Comparison of ENCODE assay signal across 29 mouse cellular contexts in genomic region chr13:58456547-58456946, GRCm38 (mm10). TPM values are rescaled to one million over a fixed set of nuclear protein-coding genes. Genes with fewer than 3 reads are reported as not detected.
DNase-seq lines count a peak whose midpoint lies in the region; ATAC-seq and TF ChIP-seq lines count a peak whose summit lies in the region.
"Had no signal": no experiment of that assay in that cellular context is flagged by ENCODE, and none has a peak within 500 bp of the region (broad histone marks: within the 10 kb centered on the region; RNA-seq: fewer than 3 reads in every experiment).

No protein-coding gene starts in this region.

- no peak overlapping the region for H3K4me3 ChIP-seq in lung, postnatal 0 days (ENCODE audit: low read depth, low read length)
- H3K4me3 ChIP-seq in hindbrain, embryonic 13.5 days, result no peak overlapping the region
- H3K4me3 ChIP-seq: embryonic facial prominence, embryonic 12.5 days; forebrain, embryonic 10.5 days; forebrain, embryonic 15.5 days; hindbrain, embryonic 12.5 days; left cerebral cortex, adult 2 months; limb, embryonic 12.5 days; midbrain, embryonic 13.5 days; neural tube, embryonic 13.5 days had no signal

- peaks cover 6% of the 10 kb centered on the region; the same call in 1 of the 2 replicates for H3K27me3 ChIP-seq in lung, postnatal 0 days (replicated peaks; ENCODE audit: insufficient read depth, low read length)
- H3K27me3 ChIP-seq in hindbrain, embryonic 13.5 days, result peaks cover 26% of the 10 kb centered on the region

- no peak for TF ChIP-seq CTCF in lung, postnatal 0 days (IDR thresholded peaks at IDR 0.05)

- TF ChIP-seq EP300 in lung, postnatal 0 days (IDR thresholded peaks at IDR 0.05), result peak; percentile 92

- no peak overlapping the region for H3K9ac ChIP-seq in lung, postnatal 0 days (replicated peaks; ENCODE audit: low read depth)
- no peak overlapping the region for H3K9ac ChIP-seq in hindbrain, embryonic 13.5 days
- H3K9ac ChIP-seq: embryonic facial prominence, embryonic 12.5 days; forebrain, embryonic 15.5 days; hindbrain, embryonic 12.5 days; limb, embryonic 12.5 days; midbrain, embryonic 13.5 days; neural tube, embryonic 13.5 days had no signal

- H3K4me2 ChIP-seq in lung, postnatal 0 days (replicated peaks; ENCODE audit: low read depth, low read length), result no peak overlapping the region
- H3K4me2 ChIP-seq in hindbrain, embryonic 13.5 days, result no peak overlapping the region
- H3K4me2 ChIP-seq: embryonic facial prominence, embryonic 12.5 days; forebrain, embryonic 15.5 days; heart, embryonic 11.5 days; hindbrain, embryonic 12.5 days; limb, embryonic 12.5 days; midbrain, embryonic 13.5 days; neural tube, embryonic 13.5 days had no signal

- 36% methylated on average over 10 of the region's 10 CpGs for WGBS in lung, postnatal 0 days
- WGBS in hindbrain, embryonic 13.5 days, result 37% methylated on average over 10 of the region's 10 CpGs

- no peaks in the 10 kb centered on the region for H3K36me3 ChIP-seq in lung, postnatal 0 days (ENCODE audit: insufficient read depth, low read length)
- H3K36me3 ChIP-seq in hindbrain, embryonic 13.5 days, result no peaks in the 10 kb centered on the region
- H3K36me3 ChIP-seq: embryonic facial prominence, embryonic 12.5 days; forebrain, embryonic 10.5 days; forebrain, embryonic 15.5 days; hindbrain, embryonic 12.5 days; limb, embryonic 12.5 days; midbrain, embryonic 13.5 days; neural tube, embryonic 13.5 days had no signal

- peak overlapping the region; percentile 16; the same call in 1 of the 2 replicates for H3K27ac ChIP-seq in lung, postnatal 0 days (ENCODE audit: low read length)
- H3K27ac ChIP-seq in hindbrain, embryonic 13.5 days, result no peak overlapping the region
- H3K27ac ChIP-seq: embryonic facial prominence, embryonic 12.5 days; forebrain, embryonic 10.5 days; forebrain, embryonic 15.5 days; hindbrain, embryonic 12.5 days; left cerebral cortex, adult 2 months; limb, embryonic 12.5 days; macrophage; midbrain, embryonic 13.5 days; neural tube, embryonic 13.5 days had no signal

- DNase-seq in lung, postnatal 0 days (ENCODE audit: low spot score), result peak; percentile 54
- no peak for DNase-seq in lung, postnatal 4 days
- peak; percentile 76 for DNase-seq in ZHBTc4 (ENCODE audit: low read depth, low spot score)
- peak; percentile 42 to 43 for DNase-seq in layer of hippocampus, postnatal 36 days
- no peak for DNase-seq in adrenal gland, adult (ENCODE audit: inconsistent age in 2 of 2, low spot score in 1 of 2)
- DNase-seq in retina, embryonic 14.5 days (ENCODE audit: low spot score), result no peak
- DNase-seq: adrenal gland, adult 8-10 months; cerebellum, adult 9-11 months; embryo, embryonic 11 days; gastrocnemius, postnatal 36 days; heart, adult 18-20 months; heart, postnatal 36 days; kidney, adult 8-10 months; kidney, postnatal 10 days; thymus, postnatal 14 days had no signal

- peak; percentile 83 for ATAC-seq in lung, postnatal 0 days
- no peak for ATAC-seq in hindbrain, embryonic 13.5 days (ENCODE audit: low FRiP score)
- ATAC-seq: activated CD4-positive, CD25-positive, alpha-beta regulatory T cell, adult 4 months; forebrain, embryonic 15.5 days; intestine, embryonic 16.5 days; midbrain, embryonic 13.5 days; Patski had no signal

- H3K9me3 ChIP-seq in lung, postnatal 0 days (ENCODE audit: low read length), result no peaks in the 10 kb centered on the region
- H3K9me3 ChIP-seq in hindbrain, embryonic 13.5 days, result no peaks in the 10 kb centered on the region
- H3K9me3 ChIP-seq: embryonic facial prominence, embryonic 12.5 days; forebrain, embryonic 10.5 days; forebrain, embryonic 15.5 days; hindbrain, embryonic 12.5 days; limb, embryonic 12.5 days; midbrain, embryonic 13.5 days; neural tube, embryonic 13.5 days had no signal

- 0 out of 2 replicates have a peak, but pooled peaks cover 3% of the 10 kb centered on the region for H3K4me1 ChIP-seq in lung, postnatal 0 days (ENCODE audit: insufficient read depth, low read depth, low read length)
- peaks cover 7% of the 10 kb centered on the region for H3K4me1 ChIP-seq in hindbrain, embryonic 13.5 days (replicated peaks)

RNA-seq across cellular contexts. Expression of gene Hnrnpk, which starts 53.4 kb away (rescaled TPM):
- 681 and 815 TPM in 2 replicates for polyA plus RNA-seq in lung, postnatal 0 days (2015; fragmentation: Nextera tagmentation; extraction: Ambion mirVana)
- total RNA-seq in layer of hippocampus, postnatal 36 days (2021), result 100 to 1,000 TPM; 670 to 686 TPM
- polyA plus RNA-seq in hindbrain, embryonic 13.5 days (2015; fragmentation: Nextera tagmentation; extraction: Ambion mirVana), result 1,649 and 1,694 TPM in 2 replicates

RNA-seq across cellular contexts. Expression of gene Rmi1, which starts 54.5 kb away (rescaled TPM):
- polyA plus RNA-seq in lung, postnatal 0 days (2015; fragmentation: Nextera tagmentation; extraction: Ambion mirVana), result 15.5 and 17.5 TPM in 2 replicates
- 10 to 100 TPM; 17.7 to 19.5 TPM for total RNA-seq in layer of hippocampus, postnatal 36 days (2021)
- polyA plus RNA-seq in hindbrain, embryonic 13.5 days (2015; fragmentation: Nextera tagmentation; extraction: Ambion mirVana), result 24.4 and 24.7 TPM in 2 replicates

Comparison
In these comparisons a context has a peak if more than half of its experiments do, and no peak if none do; other contexts are left out.
1. DNase-seq: peak in lung, postnatal 0 days (single experiment), ZHBTc4 (single experiment) and layer of hippocampus, postnatal 36 days (2 of 2); none in lung, postnatal 4 days (0 of 2), adrenal gland, adult (0 of 2) and retina, embryonic 14.5 days (single experiment).